Mouse (Mus musculus) neural tube, embryonic 13.5 days (tissue): ENCODE results near the gene Pepd. TPM values are rescaled to one million over a fixed set of nuclear protein-coding genes. Genes with fewer than 3 reads are reported as not detected.
A peak's percentile ranks its signal among the peaks of the same experiment; 100 is the strongest.

Experiments
- ATAC-seq: fragments of 200-750 bp; cut with Nextera tagmentation; 2 replicates; pipeline ENCODE4 v1.8.0; 2017; ENCODE audit warnings: low read depth, mild to moderate bottlenecking, moderate TSS enrichment, moderate library complexity
- H3K27ac ChIP-seq: fragments of 300-500 bp; sonication (generic); replicated peaks from 2 replicates; pipeline ENCODE4 v1.5.1; 2015; ENCODE audit warnings: moderate library complexity, mild to moderate bottlenecking, inconsistent platforms
- H3K27me3 ChIP-seq: fragments of 300-500 bp; sonication (generic); 2 replicates; pipeline ENCODE4 v1.6.1; 2015; ENCODE audit warnings: mild to moderate bottlenecking, inconsistent platforms
- H3K36me3 ChIP-seq: fragments of 300-500 bp; sonication (generic); 2 replicates; pipeline ENCODE4 v1.6.1; 2015; ENCODE audit warnings: mild to moderate bottlenecking, inconsistent platforms
- H3K4me1 ChIP-seq: fragments of 300-500 bp; sonication (generic); replicated peaks from 2 replicates; pipeline ENCODE4 v1.6.1; 2015; ENCODE audit warnings: inconsistent platforms
- H3K4me2 ChIP-seq: fragments of 300-500 bp; sonication (generic); 2 replicates; pipeline ENCODE4 v1.6.1; 2015; ENCODE audit warnings: inconsistent platforms, mild to moderate bottlenecking, moderate library complexity
- H3K4me3 ChIP-seq: fragments of 300-500 bp; sonication (generic); 2 replicates; pipeline ENCODE4 v1.5.1; 2015; ENCODE audit warnings: mild to moderate bottlenecking, inconsistent platforms
- H3K9ac ChIP-seq: fragments of 300-500 bp; sonication (generic); 2 replicates; pipeline ENCODE4 v1.6.1; 2015; ENCODE audit warnings: moderate library complexity, mild to moderate bottlenecking, inconsistent platforms
- H3K9me3 ChIP-seq: fragments of 300-500 bp; sonication (generic); 2 replicates; pipeline ENCODE4 v1.6.1; 2016; ENCODE audit warnings: inconsistent platforms
- whole genome bisulfite sequencing: fragments of 180-500 bp; shearing (Covaris S2); methylation state at CpG from one replicate; pipeline ENCODE4 v1.1.7; 2015; 5-methylcytosine and 5-hydroxymethylcytosine counted together
- polyA plus RNA-seq: library from polyadenylated mRNA; unstranded; fragments of >200 nt; fragmentation: Nextera tagmentation; extraction: Ambion mirVana; gene quantifications from 2 replicates; pipeline ENCODE4 v1.2.1, GENCODE M21; 2015

Pepd gene
- polyA plus RNA-seq, 1 experiment from 2014 or later, result 64.8 TPM

DNA sequence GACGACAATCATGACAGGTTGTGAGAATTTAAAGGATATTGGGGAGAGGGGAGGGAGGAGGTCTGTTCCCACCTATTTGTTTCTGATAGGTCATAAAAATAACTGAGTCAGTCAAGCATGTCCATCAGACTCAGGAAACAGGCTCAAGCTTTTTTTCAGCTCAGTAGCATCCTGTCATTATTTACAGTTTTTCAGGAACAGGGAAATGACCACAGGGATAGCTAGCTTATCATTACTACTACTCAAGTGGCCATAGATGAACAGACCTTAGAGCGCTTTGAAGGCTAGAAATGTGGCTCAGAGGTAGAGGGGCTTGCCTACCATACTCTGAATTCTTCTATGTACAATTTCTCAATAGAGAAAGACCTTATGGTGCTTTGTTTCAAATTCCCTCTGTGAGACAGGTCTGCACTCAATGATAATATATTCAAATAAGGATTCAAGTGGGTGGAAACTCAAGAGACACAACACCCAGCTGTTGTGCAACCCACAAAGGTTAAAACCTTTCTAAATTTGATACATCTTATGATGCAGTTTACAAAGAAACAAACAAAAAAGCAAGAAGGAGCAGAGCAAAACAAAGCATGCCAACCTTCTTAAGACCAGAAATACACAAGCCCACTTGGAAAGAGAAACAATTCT, 142.9 kb downstream of the Pepd start:
- H3K27me3 ChIP-seq, result no peaks in the 10 kb centered on the region
- H3K4me1 ChIP-seq, result peaks cover 29% of the 10 kb centered on the region
- H3K9me3 ChIP-seq, result no peaks in the 10 kb centered on the region
- peak overlapping the region; percentile 95 for H3K4me3 ChIP-seq
- no peak for ATAC-seq
- H3K4me2 ChIP-seq, result peak overlapping the region; percentile 94
- peak overlapping the region; percentile 94 for H3K27ac ChIP-seq
- 36% methylated on average over 2 of the region's 2 CpGs for WGBS
- H3K9ac ChIP-seq, result peak overlapping the region; percentile 95
- peaks cover 9% of the 10 kb centered on the region for H3K36me3 ChIP-seq

DNA sequence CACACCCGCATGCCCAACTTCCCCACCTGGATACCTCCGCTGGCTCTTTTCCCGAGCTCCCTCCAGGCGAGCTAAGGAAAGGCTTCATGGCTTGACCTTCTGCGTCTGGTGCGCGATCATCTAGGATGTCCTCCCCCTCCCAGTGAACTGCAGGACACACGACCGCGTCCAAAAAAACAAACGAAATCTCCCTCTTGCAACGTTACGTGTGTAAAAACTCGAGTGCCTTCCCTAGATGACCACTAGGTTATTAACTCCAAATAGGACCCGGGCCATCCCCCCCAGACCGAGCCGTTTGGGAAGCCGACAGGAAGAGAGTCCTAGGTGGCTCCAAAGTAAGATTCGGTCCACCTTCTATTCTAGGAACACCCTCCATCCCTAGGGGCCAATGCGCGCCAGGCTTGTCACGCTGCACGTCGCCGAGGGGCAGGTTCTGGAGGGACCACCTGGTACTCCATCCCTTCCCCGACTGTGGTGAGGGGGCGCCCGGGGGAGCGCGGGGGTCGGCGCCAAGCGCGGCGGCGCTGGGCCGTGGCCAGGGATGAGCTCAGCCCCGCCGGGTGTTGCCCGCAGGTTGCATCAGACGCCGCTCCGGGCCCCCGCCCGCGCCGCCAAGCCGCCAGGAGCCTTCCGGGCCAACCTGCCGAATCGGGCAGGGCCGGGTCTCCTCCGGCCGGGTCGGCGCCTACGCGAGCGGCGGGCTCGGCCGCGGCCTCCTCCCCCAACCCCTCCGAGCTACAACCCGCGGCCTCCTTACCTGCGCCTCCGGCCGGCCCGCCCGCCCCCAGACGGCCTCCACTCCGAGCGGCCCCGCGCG, 143.6 kb downstream of the Pepd start:
- Histone ChIP-seq H3K4me3 (peak overlapping the region; percentile 95), H3K36me3 (0 out of 2 replicates have a peak, but pooled peaks cover 2% of the 10 kb centered on the region), H3K4me1 (peaks cover 26% of the 10 kb centered on the region), H3K9ac (peak overlapping the region; percentile 95), H3K27ac (peak overlapping the region; percentile 94), H3K9me3 (no peaks in the 10 kb centered on the region), H3K4me2 (peak overlapping the region; percentile 94), H3K27me3 (no peaks in the 10 kb centered on the region)
- WGBS, result under 1% methylated on average over 45 of the region's 77 CpGs
- peak; percentile 90 for ATAC-seq

DNA sequence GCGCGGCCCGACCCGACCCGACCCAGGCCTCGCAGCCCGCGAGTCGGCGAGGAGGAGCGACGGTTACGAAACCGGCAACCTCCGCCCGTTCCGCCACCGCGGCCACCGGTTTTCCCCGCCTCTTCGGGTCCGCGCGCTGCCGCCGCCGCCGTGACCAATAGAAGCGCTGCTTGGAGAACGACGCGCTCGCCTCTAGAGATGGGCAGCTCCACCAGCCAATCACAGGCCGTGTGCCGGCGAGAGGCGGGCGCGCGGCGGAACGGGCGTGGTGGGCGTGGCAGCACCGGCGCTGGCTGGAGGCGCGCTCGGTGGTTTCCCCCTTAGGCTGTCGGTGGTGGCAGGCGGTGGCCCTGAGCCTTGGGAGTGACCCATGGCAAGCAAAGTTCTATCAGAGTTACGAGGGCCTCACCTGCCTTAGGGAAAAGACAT, 144.3 kb downstream of the Pepd start, which contains the start of gene Cebpg:
Cebpg (minus strand) TSS at position 138 of the 429 bp plus-strand sequence.
- peaks cover 26% of the 10 kb centered on the region for H3K4me1 ChIP-seq
- H3K27me3 ChIP-seq, result no peaks in the 10 kb centered on the region
- H3K4me3 ChIP-seq, result peak within 1 kb of the TSS; percentile 95
- peak within 1 kb of the TSS; percentile 94 for H3K27ac ChIP-seq
- under 1% methylated on average over 46 of the region's 53 CpGs for WGBS
- H3K9me3 ChIP-seq, result no peaks in the 10 kb centered on the region
- H3K9ac ChIP-seq, result peak within 1 kb of the TSS; percentile 95
- ATAC-seq, result peak; percentile 99
- no peaks in the 10 kb centered on the region for H3K36me3 ChIP-seq
- H3K4me2 ChIP-seq, result peak within 1 kb of the TSS; percentile 94

DNA sequence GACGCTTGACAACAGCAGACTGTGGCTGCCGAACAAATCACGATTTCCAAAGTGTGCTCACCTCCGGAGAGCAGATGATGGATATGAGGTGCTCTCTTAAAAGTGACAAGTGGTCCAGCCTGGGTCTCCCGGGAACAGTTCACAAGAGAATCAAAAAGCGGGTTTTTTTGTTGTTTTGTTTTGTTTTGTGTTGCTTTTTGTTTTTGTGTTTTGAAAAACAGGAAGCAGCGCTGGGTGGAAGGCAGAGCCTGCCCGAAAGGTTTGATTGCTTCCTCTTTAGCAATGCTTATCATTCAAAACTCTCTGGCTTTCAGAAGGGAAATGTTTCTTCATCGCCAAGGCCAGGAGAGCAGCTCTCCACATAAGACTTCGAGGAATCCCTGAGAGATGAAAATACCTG, 144.8 kb downstream of the Pepd start:
- Histone ChIP-seq H3K27me3 (no peaks in the 10 kb centered on the region), H3K27ac (peak overlapping the region; percentile 24), H3K9ac (peak overlapping the region; percentile 95), H3K4me3 (peak overlapping the region; percentile 95), H3K4me1 (peaks cover 26% of the 10 kb centered on the region), H3K9me3 (no peaks in the 10 kb centered on the region), H3K36me3 (no peaks in the 10 kb centered on the region), H3K4me2 (peak overlapping the region; percentile 94)
- 24% methylated on average over 10 of the region's 10 CpGs for WGBS
- no peak; the same call in 1 of the 2 replicates for ATAC-seq

DNA sequence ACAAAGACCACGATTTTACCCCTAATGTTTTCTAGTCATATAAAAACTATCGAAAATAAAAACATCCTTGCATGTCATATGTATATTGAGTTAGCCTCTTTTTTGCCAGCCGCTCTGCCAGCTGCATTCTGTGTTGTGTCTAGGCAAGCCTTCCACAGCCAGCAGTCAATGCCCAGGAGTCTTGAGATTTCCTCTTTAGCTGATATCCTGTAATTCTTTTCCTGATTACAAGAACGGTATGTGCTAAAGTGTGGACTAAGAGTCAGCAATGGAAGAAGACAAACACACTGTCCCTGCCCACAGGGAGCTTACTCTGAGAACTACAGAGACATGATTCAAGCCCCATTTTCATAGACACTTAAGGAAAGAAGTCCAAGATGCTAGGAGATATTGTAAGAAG, 145.4 kb downstream of the Pepd start:
- 85% methylated on average over 4 of the region's 4 CpGs for WGBS
- Histone ChIP-seq H3K4me3 (no peak overlapping the region), H3K4me2 (no peak overlapping the region), H3K36me3 (no peaks in the 10 kb centered on the region), H3K9ac (no peak overlapping the region), H3K9me3 (no peaks in the 10 kb centered on the region), H3K4me1 (peaks cover 26% of the 10 kb centered on the region), H3K27ac (no peak overlapping the region), H3K27me3 (no peaks in the 10 kb centered on the region)
- no peak for ATAC-seq

DNA sequence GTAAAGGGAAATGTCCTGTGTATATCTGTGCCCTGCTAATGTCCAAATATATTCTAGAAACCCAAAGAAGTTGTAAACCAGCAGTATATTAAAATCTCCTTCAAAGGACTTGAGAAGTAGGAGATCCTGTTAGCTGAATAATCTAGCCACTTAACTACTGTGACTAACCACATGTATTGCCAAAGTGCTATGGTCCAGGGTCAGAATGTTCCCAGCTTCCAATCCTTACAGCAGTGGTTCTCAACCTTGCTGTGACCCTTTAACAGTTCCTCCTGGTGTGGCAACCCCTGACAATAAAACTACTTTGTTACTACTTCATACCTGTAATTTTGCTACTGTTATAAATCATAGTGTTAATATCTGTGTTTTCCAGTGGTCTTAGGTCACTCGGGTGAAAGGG, 146.2 kb downstream of the Pepd start:
- no peak for ATAC-seq
- Histone ChIP-seq H3K9ac (no peak overlapping the region), H3K4me3 (no peak overlapping the region), H3K36me3 (no peaks in the 10 kb centered on the region), H3K27me3 (no peaks in the 10 kb centered on the region), H3K4me2 (no peak overlapping the region), H3K4me1 (peaks cover 26% of the 10 kb centered on the region), H3K27ac (no peak overlapping the region), H3K9me3 (no peaks in the 10 kb centered on the region)
- WGBS, result 82% methylated on average over 1 of the region's 1 CpGs

DNA sequence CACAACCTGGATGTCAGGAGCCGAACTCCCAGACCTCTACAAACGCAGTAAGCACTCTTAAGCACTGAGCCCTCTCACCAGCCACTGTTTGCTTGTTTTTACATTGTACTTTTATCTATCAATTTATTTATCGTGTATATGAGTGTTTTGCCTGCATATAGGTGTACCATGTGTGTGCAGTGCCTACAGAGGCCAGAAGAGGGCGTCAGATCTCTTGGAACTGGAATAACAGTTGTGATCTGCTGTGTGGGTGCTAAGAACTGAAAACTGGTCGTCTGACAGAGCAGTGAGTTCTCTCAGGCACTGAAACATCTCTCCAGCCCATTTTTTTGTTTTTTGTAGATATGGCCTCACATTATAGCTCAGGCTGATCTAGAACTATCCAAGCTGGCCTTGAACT, 147.3 kb downstream of the Pepd start:
- WGBS, result 73% methylated on average over 5 of the region's 5 CpGs

DNA sequence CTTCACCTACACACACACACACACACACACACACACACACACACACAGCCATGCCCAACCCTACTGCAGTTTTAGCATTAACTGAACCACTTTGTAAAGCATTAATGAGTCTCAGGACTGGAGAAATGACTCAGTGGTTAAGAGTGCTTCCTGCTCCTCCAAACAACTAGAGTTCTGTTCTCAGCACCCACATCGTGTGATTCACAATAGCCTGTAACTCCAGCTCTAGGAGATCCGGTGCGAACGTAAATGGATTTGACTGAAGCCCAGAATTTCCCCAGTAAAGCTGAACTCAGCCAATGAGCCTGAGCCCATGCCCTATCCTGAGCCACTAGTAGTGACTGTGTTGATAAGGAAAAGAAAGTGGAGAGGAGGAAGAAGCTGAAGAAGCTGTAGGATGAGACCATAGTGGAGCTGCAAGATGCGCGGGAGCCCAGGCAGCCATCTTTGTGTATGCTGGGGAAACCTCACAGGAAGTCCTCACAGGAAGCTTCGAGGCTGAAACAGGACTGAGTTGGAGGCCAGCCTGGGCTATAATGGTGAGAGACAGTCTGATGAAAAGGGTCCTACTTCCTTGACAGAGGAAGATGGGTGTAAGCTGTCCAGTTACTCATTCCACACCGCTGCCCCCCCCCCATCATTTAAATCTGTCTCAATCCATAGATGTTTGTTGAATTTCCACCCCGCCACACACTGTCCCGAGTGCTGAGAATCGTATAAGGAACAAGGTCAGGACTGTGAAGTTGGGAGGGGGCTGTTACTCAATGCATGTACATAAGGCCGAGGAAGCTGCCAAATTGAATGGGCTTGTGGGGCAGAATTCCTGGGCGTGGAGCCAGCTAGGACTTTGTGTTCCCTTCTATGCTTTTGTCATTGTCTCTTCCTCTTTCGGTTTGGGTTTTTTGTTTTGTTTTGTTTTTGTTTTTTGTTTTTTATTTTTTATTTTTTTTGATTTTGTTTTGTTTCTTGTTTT, 152.4 kb downstream of the Pepd start:
- ATAC-seq, result no peak
- no peak overlapping the region for H3K27ac ChIP-seq
- H3K4me1 ChIP-seq, result 0 out of 2 replicates have a peak, but pooled peaks cover 15% of the 10 kb centered on the region
- H3K4me2 ChIP-seq, result no peak overlapping the region
- no peaks in the 10 kb centered on the region for H3K36me3 ChIP-seq
- H3K27me3 ChIP-seq, result no peaks in the 10 kb centered on the region
- 73% methylated on average over 14 of the region's 14 CpGs for WGBS
- no peak overlapping the region for H3K4me3 ChIP-seq
- no peak overlapping the region for H3K9ac ChIP-seq
- peaks cover 4% of the 10 kb centered on the region; the same call in 1 of the 2 replicates for H3K9me3 ChIP-seq

More for the DNA sequence above, 147.3 kb downstream of the Pepd start:
- no peak for ATAC-seq
- H3K9ac ChIP-seq, result no peak overlapping the region
- H3K27ac ChIP-seq, result no peak overlapping the region
- no peaks in the 10 kb centered on the region for H3K36me3 ChIP-seq
- no peak overlapping the region for H3K4me3 ChIP-seq
- no peaks in the 10 kb centered on the region for H3K27me3 ChIP-seq
- H3K4me1 ChIP-seq, result peaks cover 17% of the 10 kb centered on the region
- H3K9me3 ChIP-seq, result no peaks in the 10 kb centered on the region
- no peak overlapping the region for H3K4me2 ChIP-seq

DNA sequence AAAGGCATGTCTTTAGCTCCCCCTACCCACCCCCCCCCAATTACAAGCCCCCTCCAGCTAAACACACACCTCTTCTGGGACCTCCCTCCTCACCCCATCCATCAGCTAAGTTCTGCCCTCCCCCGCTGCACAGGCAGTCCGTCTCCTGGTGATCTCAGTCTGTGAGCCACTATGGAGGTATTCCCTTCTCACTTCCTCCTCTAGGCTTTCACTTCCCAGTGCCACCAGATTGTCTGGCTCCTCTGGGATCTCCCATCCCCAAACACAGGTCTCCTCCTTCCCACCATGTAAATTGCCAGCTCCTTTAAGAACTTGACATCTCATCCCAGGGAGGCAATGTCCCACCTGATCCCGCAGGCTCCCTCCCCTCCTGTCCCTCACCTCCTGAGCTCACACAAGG, 153.8 kb downstream of the Pepd start:
- Histone ChIP-seq H3K9ac (no peak overlapping the region), H3K27ac (no peak overlapping the region)
- 73% methylated on average over 3 of the region's 3 CpGs for WGBS

DNA sequence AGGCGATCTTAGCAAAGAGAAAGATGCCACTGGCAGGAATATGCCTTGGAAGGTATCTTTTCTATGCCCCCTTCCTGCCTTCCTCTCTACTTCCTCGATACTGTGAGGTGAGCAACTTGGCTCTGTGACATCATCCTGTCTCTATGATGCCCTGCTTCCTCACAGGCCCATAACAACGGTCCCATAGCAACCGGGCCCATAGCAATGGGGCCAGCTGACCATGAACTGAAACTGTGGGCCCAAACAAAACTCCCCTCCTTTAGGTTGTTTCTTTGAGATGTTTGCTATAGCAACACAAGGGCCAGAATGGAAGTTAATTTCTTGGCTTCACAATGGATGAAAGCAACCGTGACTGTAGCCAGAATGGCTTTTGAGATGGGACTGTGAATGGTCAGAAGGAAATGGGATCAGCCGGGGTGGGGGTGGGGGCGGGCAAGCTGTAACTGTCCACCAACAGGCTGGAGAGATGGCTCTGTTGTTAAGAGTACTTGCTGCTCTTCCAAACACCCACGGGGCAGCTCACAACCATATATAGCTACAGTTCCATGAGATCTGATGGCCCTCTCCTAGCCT, 154.5 kb downstream of the Pepd start:
- Histone ChIP-seq H3K9me3 (peaks cover 4% of the 10 kb centered on the region; the same call in 1 of the 2 replicates), H3K27ac (no peak overlapping the region), H3K4me2 (no peak overlapping the region), H3K4me3 (no peak overlapping the region), H3K27me3 (no peaks in the 10 kb centered on the region), H3K4me1 (0 out of 2 replicates have a peak, but pooled peaks cover 15% of the 10 kb centered on the region), H3K36me3 (no peaks in the 10 kb centered on the region), H3K9ac (no peak overlapping the region)
- WGBS, result 46% methylated on average over 8 of the region's 8 CpGs
- peak; percentile 85 for ATAC-seq

More for the DNA sequence above, 153.8 kb downstream of the Pepd start:
- ATAC-seq, result no peak
- Histone ChIP-seq H3K27me3 (no peaks in the 10 kb centered on the region), H3K4me1 (0 out of 2 replicates have a peak, but pooled peaks cover 15% of the 10 kb centered on the region), H3K4me2 (no peak overlapping the region), H3K9me3 (peaks cover 4% of the 10 kb centered on the region; the same call in 1 of the 2 replicates), H3K36me3 (no peaks in the 10 kb centered on the region), H3K4me3 (no peak overlapping the region)

DNA sequence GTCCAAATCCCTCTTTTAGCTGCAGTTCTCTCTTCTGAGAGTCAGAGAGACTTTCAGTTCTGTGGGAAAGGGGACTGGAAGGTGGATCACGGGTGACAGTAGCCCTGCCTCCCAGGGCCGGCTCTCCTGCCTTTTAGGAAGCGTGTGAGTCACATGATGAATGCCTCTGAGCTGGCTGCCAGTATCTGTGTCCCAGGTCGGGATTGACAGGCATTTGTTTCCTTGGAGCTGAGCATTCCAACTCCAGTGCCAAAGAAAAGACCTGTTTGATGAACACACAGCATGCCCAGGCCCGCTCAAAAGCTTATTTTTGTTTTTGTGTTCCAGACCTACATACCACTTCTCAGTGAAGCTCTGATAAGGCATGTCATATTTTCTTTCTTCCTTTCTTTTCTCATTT, 164.5 kb downstream of the Pepd start:
- Histone ChIP-seq H3K27me3 (no peaks in the 10 kb centered on the region), H3K9me3 (no peaks in the 10 kb centered on the region), H3K4me3 (no peak overlapping the region), H3K9ac (no peak overlapping the region), H3K36me3 (no peaks in the 10 kb centered on the region), H3K4me1 (no peaks in the 10 kb centered on the region), H3K4me2 (no peak overlapping the region), H3K27ac (no peak overlapping the region)
- WGBS, result 55% methylated on average over 5 of the region's 5 CpGs
- no peak for ATAC-seq
